Mouse (Mus musculus): ENCODE results near the gene Fezf1.

DNA sequence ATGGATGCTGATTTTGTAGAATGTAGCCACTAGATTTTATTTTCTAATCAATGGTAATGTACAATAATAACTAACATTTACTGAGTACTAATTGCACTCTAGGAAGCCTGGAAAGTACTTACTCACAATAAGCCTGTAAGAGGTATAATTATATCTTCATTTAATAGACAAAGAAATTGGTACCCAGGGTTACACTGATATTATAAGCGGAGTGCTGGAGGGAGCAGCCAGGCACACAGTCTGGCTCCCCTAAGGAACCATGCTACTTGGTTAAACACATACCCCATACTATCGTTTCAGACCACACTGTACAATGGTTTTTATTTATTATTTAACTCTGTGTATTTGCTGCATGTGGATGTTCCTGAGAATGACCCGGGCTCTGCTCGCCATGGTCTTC, 46.5 kb upstream of the Fezf1 start:
- TF ChIP-seq CTCF (IDR thresholded peaks at IDR 0.05; ENCODE audit: low read depth) (no peak), EP300 (IDR thresholded peaks at IDR 0.05; ENCODE audit: low read depth) (no peak)

All from liver, embryonic 14.5 days (tissue).